Mouse (Mus musculus) heart, postnatal 36 days (tissue): ENCODE measurements around the gene Spcs1. TPM values are rescaled to one million over a fixed set of nuclear protein-coding genes. Genes with fewer than 3 reads are reported as not detected.

ENCODE experiments used
- DNase-seq, 2 experiments: peaks; one replicate each; pipeline ENCODE4 v3.0.0; 2021 to 2022
- intact Hi-C: fragments of 180-260 bp; cut with DNase I; formaldehyde crosslinking; loops from one replicate; pipeline ENCODE4 v1.15.1; 2025
- total RNA-seq, 2 experiments: library from RNA; stranded (reverse); gene quantifications; 2 replicates each; pipeline ENCODE4 v1.2.3; 2021

Gene Spcs1
- total RNA-seq, 2 experiments from 2014 or later = 136 to 141 TPM

GRCm38 (mm10) chr14:30951154-30951825 is 50.2 kb downstream of the Spcs1 start, which contains the start of gene Nek4:
Gene Nek4, plus strand, starts transcription at chr14:30951377.
- DNase-seq = peak; percentile 94 to 96
- intact Hi-C loops = loop anchor here (2.0 kb wide), 1 partner anchor 50 kb away; the partner anchor contains the start of genes Glt8d1 and Spcs1

- DNase-seq = no peak
- intact Hi-C loops = loop anchor here (2.0 kb wide), 1 partner anchor 51 kb away; the partner anchor contains the start of genes Glt8d1 and Spcs1
Observed at GRCm38 (mm10) chr14:30949986-30950385, 51.5 kb downstream of the Spcs1 start.

Other genes with a start within 250 kb of the Spcs1 start
- gene Tmem110, start 176.1 kb downstream of the Spcs1 start, total RNA-seq = 1 to 10 TPM; 7.6 to 9.6 TPM
- gene Mustn1, start 122.5 kb downstream of the Spcs1 start, total RNA-seq = 10 to 100 TPM; 12.7 to 16.5 TPM
- gene Itih4, start 115.2 kb downstream of the Spcs1 start, total RNA-seq = 1 to 10 TPM; 5.5 to 7.4 TPM
- 1 to 10 TPM in 1 of 2 experiments, under 1 TPM in 1; 0.73 to 1.2 TPM for gene Itih3, start 77.9 kb downstream of the Spcs1 start, total RNA-seq
- not detected for gene Itih1, start 58.4 kb downstream of the Spcs1 start, total RNA-seq
- gene Nek4, start 50.3 kb downstream of the Spcs1 start, total RNA-seq = 1 to 10 TPM; 4.6 TPM
- 10 to 100 TPM; 21.8 to 26.0 TPM for gene Glt8d1, start 272 bp downstream of the Spcs1 start, total RNA-seq
- gene Pbrm1, start 17.5 kb upstream of the Spcs1 start, total RNA-seq = 10 to 100 TPM; 49.9 to 53.8 TPM
- gene Gnl3, start 17.5 kb upstream of the Spcs1 start, total RNA-seq = 10 to 100 TPM; 21.6 to 24.2 TPM
- gene Smim4, start 127.3 kb upstream of the Spcs1 start, total RNA-seq = 10 to 100 TPM; 64.8 to 72.2 TPM
- gene Nt5dc2, start 129.4 kb upstream of the Spcs1 start, total RNA-seq = 10 to 100 TPM; 19.5 to 19.9 TPM
- 10 to 100 TPM; 66.1 to 85.9 TPM for gene Stab1, start 167.0 kb upstream of the Spcs1 start, total RNA-seq
- gene Tnnc1, start 206.6 kb upstream of the Spcs1 start, total RNA-seq = 1,000 to 10,000 TPM; 4,706 to 5,436 TPM
- 100 to 1,000 TPM; 128 to 143 TPM for gene Nisch, start 215.3 kb upstream of the Spcs1 start, total RNA-seq
- 10 to 100 TPM; 14.2 to 18.3 TPM for gene Sema3g, start 216.2 kb upstream of the Spcs1 start, total RNA-seq
- gene Phf7, start 249.6 kb upstream of the Spcs1 start, total RNA-seq = 1 to 10 TPM; 3.8 to 4.3 TPM
- 10 to 100 TPM; 44.8 to 45.2 TPM for gene Bap1, start 249.8 kb upstream of the Spcs1 start, total RNA-seq